9 mouse cellular contexts compared by ENCODE assay signal in genomic region chr4:135667266-135667844, GRCm38 (mm10). TPM values are rescaled to one million over a fixed set of nuclear protein-coding genes. Genes with fewer than 3 reads are reported as not detected.
A peak's percentile ranks its signal among the peaks of the same experiment; 100 is the strongest.
DNase-seq lines count a peak whose midpoint lies in the region; ATAC-seq and TF ChIP-seq lines count a peak whose summit lies in the region.
"Had no signal": no experiment of that assay in that cellular context is flagged by ENCODE, and none has a peak within 500 bp of the region (broad histone marks: within the 10 kb centered on the region; RNA-seq: fewer than 3 reads in every experiment).

No protein-coding gene starts in this region.

- TF ChIP-seq CTCF in MEL (IDR thresholded peaks at IDR 0.05 in 2 of 3, conservative IDR thresholded peaks at IDR 0.05 in 1 of 3; ENCODE audit: control insufficient read depth in 1 of 3, insufficient read depth in 1 of 3, low read depth in 2 of 3, low read length in 3 of 3, poor library complexity in 1 of 3, severe bottlenecking in 1 of 3): peak; percentile 46 to 82 (median 51)

- no peaks in the 10 kb centered on the region for H3K79me2 ChIP-seq in MEL (ENCODE audit: control insufficient read depth, insufficient read depth, low read length, poor library complexity)

- ATAC-seq in hindbrain, embryonic 15.5 days (ENCODE audit: low FRiP score, low read depth): no peak

- peak; percentile 83 for TF ChIP-seq RAD21 in MEL (IDR thresholded peaks at IDR 0.05; ENCODE audit: low read depth, low read length)

- WGBS in hindbrain, embryonic 15.5 days: 12% methylated on average over 16 of the region's 16 CpGs

- peak; percentile 73 for DNase-seq in kidney, adult 9 months
- DNase-seq in kidney, adult 11 months: no peak
- peak; percentile 66 for DNase-seq in MEL (ENCODE audit: low read depth, low spot score)
- peak; percentile 79 for DNase-seq in embryo, embryonic 10 days (ENCODE audit: low spot score)
- peak; percentile 43 for DNase-seq in lung, postnatal 14 days
- peak; percentile 79 for DNase-seq in splenic B cell, adult 2 months (ENCODE audit: low read depth, low spot score)
- no peak for DNase-seq in gastrocnemius, postnatal 25 days

- H3K36me3 ChIP-seq in MEL (ENCODE audit: control insufficient read depth in 1 of 2, insufficient read depth in 2 of 2, low read length in 2 of 2): no peaks in the 10 kb centered on the region
- no peaks in the 10 kb centered on the region for H3K36me3 ChIP-seq in hindbrain, embryonic 15.5 days
- no peaks in the 10 kb centered on the region for H3K36me3 ChIP-seq in splenic B cell, adult 2 months (ENCODE audit: control insufficient read depth, insufficient read depth, low read length, poor library complexity, severe bottlenecking)

- no peak overlapping the region for H3K9ac ChIP-seq in MEL (ENCODE audit: control insufficient read depth, low read depth, low read length, poor library complexity, severe bottlenecking)
- no peak overlapping the region for H3K9ac ChIP-seq in hindbrain, embryonic 15.5 days

- no peak overlapping the region for H3K4me3 ChIP-seq in MEL (ENCODE audit: control insufficient read depth in 1 of 2, insufficient read depth in 1 of 2, low read depth in 2 of 2, low read length in 2 of 2)
- no peak overlapping the region for H3K4me3 ChIP-seq in hindbrain, embryonic 15.5 days
- H3K4me3 ChIP-seq: myocyte had no signal

- no peak for TF ChIP-seq EP300 in MEL (IDR thresholded peaks at IDR 0.05; ENCODE audit: low read depth in 1 of 2, low read length in 2 of 2)

- H3K4me2 ChIP-seq in hindbrain, embryonic 15.5 days: peak overlapping the region; percentile 44

- no peaks in the 10 kb centered on the region; a peak in 1 of 4 replicates for H3K27me3 ChIP-seq in MEL (ENCODE audit: control insufficient read depth in 1 of 2, insufficient read depth in 2 of 2, low read length in 2 of 2)
- no peaks in the 10 kb centered on the region for H3K27me3 ChIP-seq in hindbrain, embryonic 15.5 days
- H3K27me3 ChIP-seq in splenic B cell, adult 2 months (ENCODE audit: control insufficient read depth, insufficient read depth, low read length, poor library complexity, severe bottlenecking): no peaks in the 10 kb centered on the region

- H3K27ac ChIP-seq in MEL (ENCODE audit: control insufficient read depth, low read depth, low read length): no peak overlapping the region
- H3K27ac ChIP-seq in hindbrain, embryonic 15.5 days (replicated peaks): no peak overlapping the region

- no peaks in the 10 kb centered on the region; a peak in 1 of 4 replicates for H3K4me1 ChIP-seq in MEL (ENCODE audit: control insufficient read depth in 1 of 2, insufficient read depth in 2 of 2, low read length in 2 of 2)
- H3K4me1 ChIP-seq in hindbrain, embryonic 15.5 days (replicated peaks): no peaks in the 10 kb centered on the region

- no peaks in the 10 kb centered on the region for H3K9me3 ChIP-seq in MEL (replicated peaks; ENCODE audit: insufficient read depth, low read length)
- no peaks in the 10 kb centered on the region for H3K9me3 ChIP-seq in hindbrain, embryonic 15.5 days

- TF ChIP-seq POLR2A in MEL (IDR thresholded peaks at IDR 0.05; ENCODE audit: control insufficient read depth in 1 of 2, insufficient read depth in 1 of 2, low read depth in 1 of 2, low read length in 2 of 2, poor library complexity in 1 of 2): no peak

TF ChIP-seq in MEL, 35 proteins besides CTCF, POLR2A, EP300 and RAD21:
- TF ChIP-seq MAFK (IDR thresholded peaks at IDR 0.05; ENCODE audit: borderline replicate concordance, low read depth, low read length): no peak
- TF ChIP-seq TAL1 (IDR thresholded peaks at IDR 0.05; ENCODE audit: low read length): no peak
- peak; percentile 87 for TF ChIP-seq SMC3 (IDR thresholded peaks at IDR 0.05; ENCODE audit: low read depth, low read length)
- no peak for TF ChIP-seq MXI1 (IDR thresholded peaks at IDR 0.05; ENCODE audit: low read depth, low read length)
- no peak for TF ChIP-seq NELFE (IDR thresholded peaks at IDR 0.05; ENCODE audit: low read depth, low read length)
- TF ChIP-seq JUND (IDR thresholded peaks at IDR 0.05; ENCODE audit: low read depth, low read length): no peak
- TF ChIP-seq SIN3A (IDR thresholded peaks at IDR 0.05; ENCODE audit: low read length): no peak
- no peak for TF ChIP-seq KAT2A (conservative IDR thresholded peaks at IDR 0.05; ENCODE audit: low read depth, low read length)
- TF ChIP-seq ZNF384 (IDR thresholded peaks at IDR 0.05; ENCODE audit: low read depth, low read length): no peak
- TF ChIP-seq ZC3H11A (IDR thresholded peaks at IDR 0.05; ENCODE audit: low read depth, low read length): peak; percentile 78
- no peak for TF ChIP-seq GATA1 (IDR thresholded peaks at IDR 0.05; ENCODE audit: low read depth, low read length)
- no peak for TF ChIP-seq BHLHE40 (IDR thresholded peaks at IDR 0.05; ENCODE audit: borderline replicate concordance, low read depth, low read length)
- no peak for TF ChIP-seq E2F4 (IDR thresholded peaks at IDR 0.05; ENCODE audit: borderline replicate concordance, low read depth, low read length)
- no peak for TF ChIP-seq USF1 (IDR thresholded peaks at IDR 0.05; ENCODE audit: low read depth, low read length)
- TF ChIP-seq TBP (IDR thresholded peaks at IDR 0.05; ENCODE audit: low read depth, low read length): no peak
- TF ChIP-seq ETS1 (IDR thresholded peaks at IDR 0.05; ENCODE audit: low read depth, low read length): no peak
- TF ChIP-seq NRF1 (IDR thresholded peaks at IDR 0.05; ENCODE audit: insufficient read depth, low read depth, low read length, poor library complexity, severe bottlenecking): no peak
TF ChIP-seq in MEL: peak in this region for 2.

RNA-seq across cellular contexts. Expression of gene Ifnlr1, which starts 18.7 kb away (rescaled TPM):
- not detected in 2 replicates for total RNA-seq in MEL (2012; rRNA removed)
- under 1 TPM in 1 of 2 experiments, not detected in 1; 0.03 TPM for polyA plus RNA-seq in MEL (2012; ENCODE audit: insufficient read depth in 1 of 2, insufficient read length in 2 of 2, low read depth in 1 of 2, low replicate concordance in 2 of 2, missing spikeins in 1 of 2)
- polyA plus RNA-seq in hindbrain, embryonic 15.5 days (2015; fragmentation: Nextera tagmentation; extraction: Ambion mirVana): 0.38 and 0.43 TPM in 2 replicates
- under 1 TPM; 0.13 to 0.23 TPM for total RNA-seq in gastrocnemius, postnatal 25 days (2021)
- polyA plus RNA-seq: myocyte had no signal

Comparison
In these comparisons a context has a peak if more than half of its experiments do, and no peak if none do; other contexts are left out.
1. DNase-seq: peak in kidney, adult 9 months (single experiment), MEL (single experiment), embryo, embryonic 10 days (single experiment), lung, postnatal 14 days (single experiment) and splenic B cell, adult 2 months (single experiment); none in kidney, adult 11 months (single experiment) and gastrocnemius, postnatal 25 days (single experiment).